ENCODE assay signal across 23 mouse cellular contexts in the genomic region with DNA sequence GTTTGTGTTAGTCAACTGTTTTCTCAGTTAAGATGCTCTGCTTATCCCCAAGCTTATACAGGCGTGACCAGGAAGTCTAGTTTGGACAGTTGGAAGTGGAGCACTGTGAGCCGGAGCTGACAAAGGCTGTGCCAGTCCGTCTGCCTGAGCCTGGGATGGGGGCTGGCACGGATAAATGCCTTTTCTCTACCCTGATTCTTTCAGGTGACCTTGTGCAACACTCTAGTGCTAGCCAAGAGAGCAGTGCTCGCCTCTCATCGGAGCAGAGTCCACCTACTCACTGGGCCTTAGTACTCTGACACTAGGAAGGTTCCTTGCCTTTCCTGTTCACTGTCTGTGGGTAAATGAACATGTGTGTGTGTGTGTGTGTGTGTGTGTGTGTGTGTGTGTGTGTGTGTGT.
"Had no signal": no experiment of that assay in that cellular context is flagged by ENCODE, and none has a peak within 500 bp of the region (broad histone marks: within the 10 kb centered on the region; RNA-seq: fewer than 3 reads in every experiment).

No protein-coding gene starts in this region.

- H3K4me3 ChIP-seq: left cerebral cortex, adult 2 months; limb, embryonic 13.5 days; megakaryocyte, embryonic 14.5 days; midbrain, embryonic 10.5 days; midbrain, embryonic 13.5 days; myocyte; stomach, embryonic 15.5 days had no signal

- H3K27me3 ChIP-seq: limb, embryonic 13.5 days; midbrain, embryonic 13.5 days; stomach, embryonic 15.5 days had no signal

- H3K9ac ChIP-seq: limb, embryonic 13.5 days; liver, embryonic 14.5 days; liver, postnatal 0 days; lung, embryonic 14.5 days; midbrain, embryonic 13.5 days; stomach, embryonic 15.5 days had no signal

- DNase-seq: kidney, adult 8-10 months; kidney, postnatal 14 days; kidney, postnatal 4 days; layer of hippocampus, postnatal 36 days; liver; liver, postnatal 0 days; lung, embryonic 14.5 days; retina, postnatal 1 day; right cerebral cortex, postnatal 25 days; spleen, adult 18-20 months; thymus, postnatal 36 days had no signal

- H3K4me1 ChIP-seq: megakaryocyte, embryonic 14.5 days had no signal

- H3K4me2 ChIP-seq: limb, embryonic 13.5 days; lung, embryonic 14.5 days; midbrain, embryonic 13.5 days; stomach, embryonic 15.5 days had no signal

- H3K9me3 ChIP-seq: limb, embryonic 13.5 days; midbrain, embryonic 10.5 days; midbrain, embryonic 13.5 days; stomach, embryonic 15.5 days had no signal

- H3K36me3 ChIP-seq: limb, embryonic 13.5 days; midbrain, embryonic 10.5 days; midbrain, embryonic 13.5 days; stomach, embryonic 15.5 days had no signal

- H3K27ac ChIP-seq: left cerebral cortex, adult 2 months; liver, embryonic 14.5 days; macrophage; midbrain, embryonic 10.5 days; midbrain, embryonic 13.5 days had no signal

- ATAC-seq: intestine, postnatal 0 days; liver, postnatal 0 days; lung, postnatal 0 days; midbrain, embryonic 13.5 days; midbrain, embryonic 16.5 days had no signal
